Mouse (Mus musculus) cortical plate, adult 2 months (tissue): Measurements from ENCODE around the gene Fahd2a.

Source experiments
- CTCF ChIP-seq: fragments of 200-500 bp; IDR thresholded peaks from 2 replicates; pipeline ENCODE4 v1.5.1; 2011; ENCODE audit warnings: mild to moderate bottlenecking, control low read depth, low read length; ENCODE audit not compliant: insufficient read depth; ENCODE audit errors: extremely low read depth
- POLR2A ChIP-seq: fragments of 200-500 bp; IDR thresholded peaks from 2 replicates; pipeline ENCODE4 v1.6.1; 2011; ENCODE audit warnings: mild to moderate bottlenecking, low read length, control low read depth; ENCODE audit not compliant: insufficient read depth; ENCODE audit errors: extremely low read depth

GRCm38 (mm10) chr2:127453141-127453540 is 8.8 kb upstream of the Fahd2a start:
- TF ChIP-seq POLR2A (no peak), CTCF (no peak)
